In the genomic region with DNA sequence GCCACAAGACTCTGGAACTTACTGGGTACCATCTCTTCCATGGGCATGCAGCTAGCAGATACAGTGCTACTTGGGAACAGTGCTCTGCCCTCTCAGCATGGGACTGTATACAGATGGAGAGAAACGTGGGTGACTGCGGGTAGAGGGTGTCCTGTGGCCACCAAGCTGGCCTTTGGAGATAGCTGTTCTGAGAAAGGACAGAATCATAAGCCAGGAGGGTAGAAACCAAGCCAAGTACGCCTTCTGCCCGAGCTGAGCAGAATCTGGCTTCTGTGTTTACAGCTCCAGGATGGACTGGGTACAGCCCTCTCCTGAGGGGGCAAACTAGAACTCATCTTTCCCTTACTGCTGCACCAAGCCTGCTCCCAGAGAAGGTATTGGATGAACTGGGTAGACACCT, we compare ENCODE assay signal across 19 mouse cellular contexts. TPM values are rescaled to one million over a fixed set of nuclear protein-coding genes. Genes with fewer than 3 reads are reported as not detected.
DNase-seq lines count a peak whose midpoint lies in the region; ATAC-seq lines count a peak whose summit lies in the region.
"Had no signal": no experiment of that assay in that cellular context is flagged by ENCODE, and none has a peak within 500 bp of the region (broad histone marks: within the 10 kb centered on the region; RNA-seq: fewer than 3 reads in every experiment).

No protein-coding gene starts in this region.

- DNase-seq in cerebellum, postnatal 4 days (ENCODE audit: low spot score in 2 of 2): no peak
- peak; percentile 54 for DNase-seq in left cerebral cortex, postnatal 4 days
- DNase-seq in left cerebral cortex, adult 18-20 months (ENCODE audit: low spot score in 2 of 2): no peak
- peak; percentile 95 for DNase-seq in cerebellum, adult 9-10 months
- no peak for DNase-seq in spleen, adult 12 weeks (ENCODE audit: low spot score)
- DNase-seq in urinary bladder, postnatal 36 days (ENCODE audit: low spot score in 2 of 2): no peak
- DNase-seq: adrenal gland, postnatal 10 days; embryo, embryonic 11 days; gastrocnemius, postnatal 14 days; heart, adult 11 months; heart, postnatal 10 days; kidney, adult 8-10 months; kidney, postnatal 10 days; liver, postnatal 0 days; retina, postnatal 1 day; thymus, postnatal 14 days had no signal

- intact Hi-C loops in left cerebral cortex, postnatal 4 days (cut with DNase I): no loop called here

- peak; percentile 70 for ATAC-seq in cerebellum, adult (ENCODE audit: insufficient number of reproducible peaks, low FRiP score, low TSS enrichment)
- ATAC-seq: activated CD4-positive, CD25-positive, alpha-beta regulatory T cell, adult 4 months; liver, postnatal 0 days; lung, postnatal 0 days had no signal

RNA-seq across cellular contexts. Expression of gene Susd2, which starts 18.8 kb away (rescaled TPM):
- total RNA-seq in left cerebral cortex, postnatal 4 days (2021): 1 to 10 TPM; 1.6 to 2.5 TPM
- total RNA-seq in left cerebral cortex, adult 18-20 months (2021): 1 to 10 TPM; 8.8 to 9.0 TPM

Comparison
In these comparisons a context has a peak if more than half of its experiments do, and no peak if none do; other contexts are left out.
1. DNase-seq: peak in left cerebral cortex, postnatal 4 days (single experiment) and cerebellum, adult 9-10 months (single experiment); none in cerebellum, postnatal 4 days (0 of 2), left cerebral cortex, adult 18-20 months (0 of 2), spleen, adult 12 weeks (single experiment) and urinary bladder, postnatal 36 days (0 of 2).